Mouse (Mus musculus) heart, postnatal 0 days (tissue): ENCODE measurements at regions not wholly inside any gene's neighbourhood (a gene's known extent, or its start where the extent isn't known, plus 50 kb on each side); places are given as distances from the start of the nearest gene placed in this dataset.

Experiments
- ATAC-seq: fragments of 200-750 bp; cut with Nextera tagmentation; 2 replicates; pipeline ENCODE4 v1.8.0; 2017; ENCODE audit warnings: low read depth, moderate number of reproducible peaks, moderate library complexity; ENCODE audit not compliant: insufficient read depth
- DNase-seq: peaks from one replicate; pipeline ENCODE4 v3.0.0-alpha.2; 2016; ENCODE audit warnings: low spot score
- H3K27ac ChIP-seq: fragments of 300-500 bp; sonication (generic); 2 replicates; pipeline ENCODE4 v1.5.1; 2014; ENCODE audit warnings: low read depth, mild to moderate bottlenecking
- H3K27me3 ChIP-seq: fragments of 300-500 bp; sonication (generic); 2 replicates; pipeline ENCODE4 v1.6.1; 2014; ENCODE audit warnings: low read length, mixed read lengths; ENCODE audit not compliant: control insufficient read depth, insufficient read depth
- H3K36me3 ChIP-seq: fragments of 300-500 bp; sonication (generic); replicated peaks from 2 replicates; pipeline ENCODE4 v1.6.1; 2014; ENCODE audit warnings: low read length, mixed read lengths; ENCODE audit not compliant: control insufficient read depth, insufficient read depth
- H3K4me1 ChIP-seq: fragments of 300-500 bp; sonication (generic); 2 replicates; pipeline ENCODE4 v1.6.1; 2014; ENCODE audit warnings: antibody characterized with exemption; ENCODE audit not compliant: control insufficient read depth, insufficient read depth
- H3K4me2 ChIP-seq: fragments of 300-500 bp; sonication (generic); 2 replicates; pipeline ENCODE4 v1.6.1; 2014; ENCODE audit warnings: low read depth, mild to moderate bottlenecking, low read length, moderate library complexity
- H3K4me3 ChIP-seq: fragments of 300-500 bp; sonication (generic); 2 replicates; pipeline ENCODE4 v1.5.1; 2014; ENCODE audit warnings: low read depth, low read length
- H3K9ac ChIP-seq: fragments of 300-500 bp; sonication (generic); replicated peaks from 2 replicates; pipeline ENCODE4 v1.6.1; 2014; ENCODE audit warnings: low read depth, low read length, mixed read lengths
- H3K9me3 ChIP-seq: fragments of 300-500 bp; sonication (generic); replicated peaks from 2 replicates; pipeline ENCODE4 v1.6.1; 2016; ENCODE audit warnings: low read length; ENCODE audit not compliant: control insufficient read depth
- CTCF ChIP-seq: IDR thresholded peaks from 2 replicates; pipeline ENCODE4 v1.5.1; 2016; ENCODE audit warnings: antibody characterized with exemption, control low read depth, low read depth
- EP300 ChIP-seq: IDR thresholded peaks from 2 replicates; pipeline ENCODE4 v1.6.1; 2016; ENCODE audit warnings: antibody characterized with exemption, low read depth
- WGBS: fragments of 180-500 bp; shearing (Covaris S2); extraction: QIAGEN DNeasy Blood & Tissue Kit; methylation state at CpG from one replicate; pipeline ENCODE4 v1.1.7; 2014; 5-methylcytosine and 5-hydroxymethylcytosine counted together

DNA sequence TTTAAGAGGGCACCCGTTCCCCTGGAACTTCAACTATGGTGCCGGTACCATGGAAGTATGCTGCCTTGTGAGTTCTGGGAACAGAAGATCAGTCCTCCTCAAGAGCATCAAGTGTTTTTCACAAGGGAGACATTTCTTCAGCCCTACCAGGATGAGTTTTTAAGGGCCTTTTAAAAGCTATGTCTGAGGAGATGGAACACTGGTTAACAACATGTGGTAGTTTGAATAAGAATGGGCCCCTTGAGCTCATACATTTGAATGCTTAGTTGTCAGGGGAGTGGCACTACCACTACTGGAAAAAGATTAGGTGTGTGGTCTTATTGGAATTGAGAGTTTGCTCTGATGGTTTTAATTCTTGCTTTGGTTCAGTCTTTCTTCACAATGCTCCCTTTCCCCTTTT, 203.2 kb upstream of the Gm21961 start:
- no peak overlapping the region for H3K4me3 ChIP-seq
- H3K9ac ChIP-seq, result no peak overlapping the region
- 89% methylated on average over 2 of the region's 2 CpGs for WGBS
- H3K9me3 ChIP-seq, result no peaks in the 10 kb centered on the region
- H3K27ac ChIP-seq, result no peak overlapping the region
- DNase-seq (no peak), ATAC-seq (no peak)
- no peaks in the 10 kb centered on the region for H3K4me1 ChIP-seq
- no peaks in the 10 kb centered on the region for H3K27me3 ChIP-seq
- H3K4me2 ChIP-seq, result no peak overlapping the region
- H3K36me3 ChIP-seq, result no peaks in the 10 kb centered on the region
- TF ChIP-seq CTCF (no peak), EP300 (no peak)

DNA sequence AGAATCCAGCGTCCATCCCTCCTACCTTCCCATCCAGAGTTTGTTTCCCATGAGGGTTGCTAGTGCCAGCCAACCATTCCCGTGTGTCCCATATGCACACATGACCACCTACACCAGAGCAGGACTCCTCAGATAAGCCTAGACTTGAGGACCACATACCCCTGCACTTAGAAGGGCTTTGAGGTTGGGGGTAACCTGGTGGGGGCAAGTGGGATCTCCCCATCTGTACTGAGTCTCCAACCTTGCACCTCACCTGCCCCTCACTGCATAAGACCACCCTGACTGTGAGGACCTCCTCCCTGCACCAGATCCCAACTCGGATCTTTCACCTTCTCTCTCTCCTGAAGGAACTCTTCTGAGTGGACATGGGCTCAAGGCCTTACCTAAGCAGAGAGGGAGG, 181.6 kb upstream of the Gm21961 start:
- no peak for DNase-seq
- no peak overlapping the region for H3K4me3 ChIP-seq
- H3K27ac ChIP-seq, result no peak overlapping the region
- no peak overlapping the region for H3K4me2 ChIP-seq
- H3K9me3 ChIP-seq, result no peaks in the 10 kb centered on the region
- no peaks in the 10 kb centered on the region for H3K4me1 ChIP-seq
- H3K36me3 ChIP-seq, result no peaks in the 10 kb centered on the region
- WGBS, result 71% methylated on average over 3 of the region's 3 CpGs
- H3K9ac ChIP-seq, result no peak overlapping the region
- ATAC-seq, result no peak
- H3K27me3 ChIP-seq, result no peaks in the 10 kb centered on the region
- TF ChIP-seq CTCF (no peak), EP300 (no peak)

DNA sequence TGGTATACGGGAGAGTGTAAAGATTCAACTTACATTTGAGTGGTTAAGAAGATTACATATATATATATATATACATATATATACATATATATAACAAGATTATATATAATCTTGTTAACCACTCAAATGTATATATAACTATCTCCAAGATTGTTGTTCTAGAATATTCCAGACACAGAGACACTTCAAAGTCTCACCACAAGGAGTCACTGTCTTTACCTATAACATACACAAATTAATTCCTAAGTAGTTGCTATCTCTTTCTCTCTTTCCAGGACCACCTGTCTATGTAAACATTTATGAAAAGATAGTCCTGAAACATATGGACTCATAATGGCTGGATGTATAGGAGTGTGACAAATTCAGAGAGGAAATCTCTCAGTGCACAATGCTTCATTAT, 178.9 kb upstream of the Gm21961 start:
- DNase-seq (no peak), ATAC-seq (no peak)
- no peak overlapping the region for H3K4me3 ChIP-seq
- no peak overlapping the region for H3K4me2 ChIP-seq
- WGBS, result 92% methylated on average over 1 of the region's 1 CpGs
- no peak overlapping the region for H3K27ac ChIP-seq
- no peaks in the 10 kb centered on the region for H3K9me3 ChIP-seq
- no peaks in the 10 kb centered on the region for H3K36me3 ChIP-seq
- no peaks in the 10 kb centered on the region for H3K27me3 ChIP-seq
- H3K4me1 ChIP-seq, result no peaks in the 10 kb centered on the region
- H3K9ac ChIP-seq, result no peak overlapping the region
- TF ChIP-seq EP300 (no peak), CTCF (peak; percentile 32; the same call in 1 of the 2 replicates)
